Mouse (Mus musculus): ENCODE results near the gene Mecom. TPM values are rescaled to one million over a fixed set of nuclear protein-coding genes. Genes with fewer than 3 reads are reported as not detected.

Gene Mecom
- polyA plus RNA-seq, 1 experiment from 2014 or later: 19.5 TPM

DNA sequence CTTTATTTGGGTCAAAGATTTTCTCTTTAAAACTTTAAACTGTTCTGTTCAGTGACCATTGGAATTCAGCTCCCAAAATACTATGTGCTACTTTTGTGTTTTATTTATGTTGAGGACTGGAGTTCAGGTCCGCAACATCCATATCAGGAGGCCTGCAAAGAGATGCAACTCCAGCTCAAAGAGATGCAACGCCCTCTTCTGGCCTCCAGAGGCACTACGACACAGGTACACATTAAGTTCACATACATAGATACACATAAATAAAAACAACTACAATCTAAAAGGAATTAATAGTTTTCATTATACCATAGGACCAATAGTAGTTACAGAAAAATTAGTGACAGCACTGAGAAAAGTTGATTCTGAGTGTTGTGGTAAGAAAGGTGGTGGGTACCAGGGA, 278.6 kb downstream of the Mecom start:
- Histone ChIP-seq H3K9me3 (ENCODE audit: control insufficient read depth, low read length) (no peaks in the 10 kb centered on the region), H3K4me1 (replicated peaks; ENCODE audit: control insufficient read depth, insufficient read depth, low read length) (no peaks in the 10 kb centered on the region), H3K4me3 (ENCODE audit: low read depth, low read length) (no peak overlapping the region), H3K27ac (ENCODE audit: low read depth, low read length) (no peak overlapping the region), H3K9ac (ENCODE audit: low read length) (no peak overlapping the region), H3K4me2 (ENCODE audit: low read depth, low read length, severe bottlenecking) (no peak overlapping the region), H3K36me3 (ENCODE audit: control insufficient read depth, insufficient read depth, low read length) (no peaks in the 10 kb centered on the region), H3K27me3 (ENCODE audit: control insufficient read depth, insufficient read depth, low read length) (no peaks in the 10 kb centered on the region)
- DNase-seq (ENCODE audit: low spot score) (no peak), ATAC-seq (replicated peaks; ENCODE audit: low FRiP score) (no peak)
- WGBS: 68% methylated on average over 3 of the region's 3 CpGs

DNA sequence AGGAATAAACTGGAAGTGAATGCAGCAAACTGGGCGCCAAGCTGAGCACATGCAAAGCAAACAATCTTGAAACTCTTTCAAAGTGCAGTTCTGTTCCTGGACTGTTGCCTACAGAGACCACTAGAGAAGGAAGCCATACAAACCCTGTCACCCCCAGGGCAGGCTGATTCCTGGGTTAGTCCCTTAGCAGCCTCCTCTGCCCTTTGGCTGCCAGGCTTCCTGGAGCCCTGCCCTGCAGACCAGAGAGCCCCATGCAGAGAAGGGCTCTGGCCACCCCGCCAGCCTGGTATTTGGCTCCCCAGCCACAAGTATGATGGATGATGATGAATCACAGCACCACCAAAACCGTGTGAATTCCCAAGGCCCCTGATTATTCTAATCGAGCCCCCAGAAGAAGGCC, 286.9 kb downstream of the Mecom start:
- 60% methylated on average over 4 of the region's 4 CpGs for WGBS
- Histone ChIP-seq H3K4me1 (replicated peaks; ENCODE audit: control insufficient read depth, insufficient read depth, low read length) (no peaks in the 10 kb centered on the region), H3K27ac (ENCODE audit: low read depth, low read length) (no peak overlapping the region), H3K9me3 (ENCODE audit: control insufficient read depth, low read length) (no peaks in the 10 kb centered on the region), H3K36me3 (ENCODE audit: control insufficient read depth, insufficient read depth, low read length) (no peaks in the 10 kb centered on the region), H3K27me3 (ENCODE audit: control insufficient read depth, insufficient read depth, low read length) (no peaks in the 10 kb centered on the region), H3K4me2 (ENCODE audit: low read depth, low read length, severe bottlenecking) (no peak overlapping the region), H3K9ac (ENCODE audit: low read length) (no peak overlapping the region), H3K4me3 (ENCODE audit: low read depth, low read length) (no peak overlapping the region)
- DNase-seq (ENCODE audit: low spot score) (no peak), ATAC-seq (replicated peaks; ENCODE audit: low FRiP score) (no peak)

DNA sequence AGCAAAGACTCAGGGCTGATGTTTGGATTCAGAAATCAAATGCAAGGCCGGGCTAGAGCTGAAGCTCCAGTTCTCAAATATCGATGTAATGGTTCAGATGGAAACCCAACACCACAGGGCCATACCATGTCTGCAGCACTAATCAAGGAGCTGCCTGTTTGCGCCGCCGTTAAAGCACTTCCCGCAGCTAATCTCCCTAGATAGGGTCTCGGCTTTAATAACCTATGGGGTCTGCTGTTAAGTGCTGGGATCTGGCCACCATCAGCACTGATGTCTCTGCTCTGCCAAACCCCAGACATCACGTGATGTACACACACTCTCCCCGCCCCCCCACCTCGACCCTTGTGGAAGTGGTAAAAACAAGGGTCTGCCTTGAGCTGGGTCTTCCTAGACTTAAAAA, 289.4 kb downstream of the Mecom start:
- Histone ChIP-seq H3K36me3 (ENCODE audit: control insufficient read depth, insufficient read depth, low read length) (no peaks in the 10 kb centered on the region), H3K27me3 (ENCODE audit: control insufficient read depth, insufficient read depth, low read length) (no peaks in the 10 kb centered on the region), H3K9me3 (ENCODE audit: control insufficient read depth, low read length) (no peaks in the 10 kb centered on the region), H3K27ac (ENCODE audit: low read depth, low read length) (no peak overlapping the region), H3K4me3 (ENCODE audit: low read depth, low read length) (no peak overlapping the region), H3K4me1 (replicated peaks; ENCODE audit: control insufficient read depth, insufficient read depth, low read length) (no peaks in the 10 kb centered on the region), H3K9ac (ENCODE audit: low read length) (no peak overlapping the region), H3K4me2 (ENCODE audit: low read depth, low read length, severe bottlenecking) (no peak overlapping the region)
- no peak for DNase-seq (ENCODE audit: low spot score)
- no peak for ATAC-seq (replicated peaks; ENCODE audit: low FRiP score)
- 67% methylated on average over 10 of the region's 10 CpGs for WGBS

DNA sequence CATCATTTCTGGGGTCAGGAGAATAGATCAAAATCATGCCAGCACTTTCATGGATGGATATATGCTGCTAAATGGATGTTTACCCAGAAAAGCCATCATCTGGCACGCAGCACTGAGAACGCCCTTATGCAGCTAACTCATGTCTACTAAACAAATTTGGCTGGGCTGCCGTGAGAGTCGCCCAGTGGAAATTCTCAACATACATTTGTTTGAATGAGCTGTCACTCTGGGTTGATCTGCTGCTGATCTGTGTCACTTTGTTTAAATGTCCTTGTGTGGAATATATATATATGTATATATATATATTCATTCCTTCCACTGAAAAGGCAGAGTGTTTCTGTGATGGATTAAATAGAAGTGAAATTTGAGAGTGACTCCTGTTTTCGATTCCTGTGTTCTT, 290.0 kb downstream of the Mecom start:
- Histone ChIP-seq H3K36me3 (ENCODE audit: control insufficient read depth, insufficient read depth, low read length) (no peaks in the 10 kb centered on the region), H3K9me3 (ENCODE audit: control insufficient read depth, low read length) (no peaks in the 10 kb centered on the region), H3K27me3 (ENCODE audit: control insufficient read depth, insufficient read depth, low read length) (no peaks in the 10 kb centered on the region), H3K27ac (ENCODE audit: low read depth, low read length) (no peak overlapping the region), H3K9ac (ENCODE audit: low read length) (no peak overlapping the region), H3K4me1 (replicated peaks; ENCODE audit: control insufficient read depth, insufficient read depth, low read length) (no peaks in the 10 kb centered on the region), H3K4me3 (ENCODE audit: low read depth, low read length) (no peak overlapping the region), H3K4me2 (ENCODE audit: low read depth, low read length, severe bottlenecking) (no peak overlapping the region)
- no peak for DNase-seq (ENCODE audit: low spot score)
- ATAC-seq (replicated peaks; ENCODE audit: low FRiP score): no peak
- 78% methylated on average over 5 of the region's 5 CpGs for WGBS

DNA sequence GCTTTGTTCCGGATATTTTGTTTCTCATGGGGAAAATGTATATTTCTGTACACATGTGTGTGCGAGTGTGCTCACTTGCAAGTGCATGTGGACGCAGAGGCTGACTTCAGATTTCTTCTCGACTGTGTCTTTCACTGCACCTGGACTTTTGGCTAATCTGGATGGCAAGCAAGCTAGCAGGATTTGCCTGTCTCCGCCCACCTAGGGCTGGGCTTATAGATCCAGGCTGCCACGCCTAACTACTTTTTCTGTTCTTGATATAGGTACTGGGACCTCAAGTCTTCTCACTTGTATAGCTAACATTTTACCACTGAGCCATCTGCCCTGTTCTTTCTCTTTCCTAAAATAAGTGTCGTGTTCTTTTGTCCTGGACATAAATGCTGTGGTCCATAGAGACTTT, 290.9 kb downstream of the Mecom start:
- no peaks in the 10 kb centered on the region for H3K27me3 ChIP-seq (ENCODE audit: control insufficient read depth, insufficient read depth, low read length)
- H3K27ac ChIP-seq (ENCODE audit: low read depth, low read length): no peak overlapping the region
- no peak overlapping the region for H3K4me2 ChIP-seq (ENCODE audit: low read depth, low read length, severe bottlenecking)
- H3K9ac ChIP-seq (ENCODE audit: low read length): no peak overlapping the region
- no peaks in the 10 kb centered on the region for H3K9me3 ChIP-seq (ENCODE audit: control insufficient read depth, low read length)
- no peaks in the 10 kb centered on the region for H3K36me3 ChIP-seq (ENCODE audit: control insufficient read depth, insufficient read depth, low read length)
- ATAC-seq (replicated peaks; ENCODE audit: low FRiP score): no peak
- DNase-seq (ENCODE audit: low spot score): no peak
- 72% methylated on average over 7 of the region's 7 CpGs for WGBS
- no peaks in the 10 kb centered on the region for H3K4me1 ChIP-seq (replicated peaks; ENCODE audit: control insufficient read depth, insufficient read depth, low read length)
- no peak overlapping the region for H3K4me3 ChIP-seq (ENCODE audit: low read depth, low read length)

DNA sequence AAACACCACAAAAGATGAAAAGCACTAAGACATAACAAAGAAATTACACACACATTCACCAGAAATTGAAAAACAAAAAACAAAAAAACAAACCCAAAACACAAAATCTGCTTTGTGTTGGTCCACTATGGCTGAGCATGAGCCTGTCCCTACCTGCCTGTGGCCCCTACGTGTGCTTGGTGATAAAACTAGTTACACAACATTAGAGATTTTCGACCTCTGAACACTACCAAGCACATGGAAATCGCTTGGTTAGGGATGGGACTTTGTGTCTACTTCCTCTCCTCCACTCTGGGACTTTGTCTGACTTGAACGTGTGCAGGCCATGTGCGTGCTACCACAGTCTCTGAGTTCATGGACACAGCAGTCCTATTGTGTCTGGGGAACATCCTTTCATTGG, 292.0 kb downstream of the Mecom start:
- H3K9ac ChIP-seq (ENCODE audit: low read length): no peak overlapping the region
- H3K36me3 ChIP-seq (ENCODE audit: control insufficient read depth, insufficient read depth, low read length): no peaks in the 10 kb centered on the region
- H3K4me1 ChIP-seq (replicated peaks; ENCODE audit: control insufficient read depth, insufficient read depth, low read length): no peaks in the 10 kb centered on the region
- H3K4me2 ChIP-seq (ENCODE audit: low read depth, low read length, severe bottlenecking): no peak overlapping the region
- DNase-seq (ENCODE audit: low spot score) (no peak), ATAC-seq (replicated peaks; ENCODE audit: low FRiP score) (no peak)
- WGBS: 91% methylated on average over 5 of the region's 5 CpGs
- no peak overlapping the region for H3K27ac ChIP-seq (ENCODE audit: low read depth, low read length)
- no peaks in the 10 kb centered on the region for H3K9me3 ChIP-seq (ENCODE audit: control insufficient read depth, low read length)
- H3K27me3 ChIP-seq (ENCODE audit: control insufficient read depth, insufficient read depth, low read length): no peaks in the 10 kb centered on the region
- H3K4me3 ChIP-seq (ENCODE audit: low read depth, low read length): no peak overlapping the region

DNA sequence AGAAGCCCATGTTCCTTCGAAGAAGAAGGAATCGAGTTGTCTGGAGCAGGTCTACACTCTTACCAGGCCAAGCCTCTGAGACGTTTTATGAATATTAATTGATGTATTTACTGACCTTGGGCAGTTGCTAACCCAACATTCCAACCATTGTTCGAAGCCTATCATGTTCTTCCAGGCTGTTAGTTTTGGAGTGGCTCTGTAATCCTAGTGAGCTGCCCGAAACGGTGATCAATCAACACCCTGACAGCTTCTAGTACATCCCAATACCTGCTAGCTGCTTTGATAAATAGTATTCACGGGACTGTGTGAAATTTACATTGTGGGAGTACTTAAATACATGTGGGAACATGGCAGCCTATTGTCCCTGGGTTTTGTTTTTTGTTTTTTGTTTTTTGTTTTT, 293.4 kb downstream of the Mecom start:
- no peak for ATAC-seq (replicated peaks; ENCODE audit: low FRiP score)
- no peak for DNase-seq (ENCODE audit: low spot score)
- Histone ChIP-seq H3K27ac (ENCODE audit: low read depth, low read length) (no peak overlapping the region), H3K9ac (ENCODE audit: low read length) (no peak overlapping the region), H3K36me3 (ENCODE audit: control insufficient read depth, insufficient read depth, low read length) (no peaks in the 10 kb centered on the region), H3K4me1 (replicated peaks; ENCODE audit: control insufficient read depth, insufficient read depth, low read length) (no peaks in the 10 kb centered on the region), H3K4me3 (ENCODE audit: low read depth, low read length) (no peak overlapping the region), H3K9me3 (ENCODE audit: control insufficient read depth, low read length) (no peaks in the 10 kb centered on the region), H3K27me3 (ENCODE audit: control insufficient read depth, insufficient read depth, low read length) (no peaks in the 10 kb centered on the region), H3K4me2 (ENCODE audit: low read depth, low read length, severe bottlenecking) (no peak overlapping the region)
- WGBS: 71% methylated on average over 7 of the region's 7 CpGs

DNA sequence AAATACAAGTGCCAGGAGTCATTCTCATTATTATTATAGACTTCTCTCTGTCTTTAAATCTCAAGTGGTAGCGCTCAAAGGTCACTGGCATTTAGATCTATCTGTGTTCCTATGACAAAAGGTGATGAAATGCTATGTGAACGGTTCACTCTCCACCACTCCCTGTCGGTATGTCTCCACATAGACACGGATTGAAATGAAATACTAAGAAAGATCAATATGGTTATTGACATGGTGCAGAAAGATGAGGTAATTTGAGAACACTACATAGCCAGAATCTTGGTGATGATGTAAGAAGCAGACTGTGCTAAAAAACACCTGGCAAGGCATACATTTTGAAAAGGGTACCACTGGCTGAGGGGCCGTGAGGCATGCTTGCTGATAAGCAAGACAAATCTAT, 294.1 kb downstream of the Mecom start:
- Histone ChIP-seq H3K27me3 (ENCODE audit: control insufficient read depth, insufficient read depth, low read length) (no peaks in the 10 kb centered on the region), H3K9ac (ENCODE audit: low read length) (no peak overlapping the region), H3K4me1 (replicated peaks; ENCODE audit: control insufficient read depth, insufficient read depth, low read length) (no peaks in the 10 kb centered on the region), H3K27ac (ENCODE audit: low read depth, low read length) (no peak overlapping the region), H3K4me3 (ENCODE audit: low read depth, low read length) (no peak overlapping the region), H3K9me3 (ENCODE audit: control insufficient read depth, low read length) (no peaks in the 10 kb centered on the region), H3K4me2 (ENCODE audit: low read depth, low read length, severe bottlenecking) (no peak overlapping the region), H3K36me3 (ENCODE audit: control insufficient read depth, insufficient read depth, low read length) (no peaks in the 10 kb centered on the region)
- ATAC-seq (replicated peaks; ENCODE audit: low FRiP score) (no peak), DNase-seq (ENCODE audit: low spot score) (no peak)
- 90% methylated on average over 5 of the region's 5 CpGs for WGBS

DNA sequence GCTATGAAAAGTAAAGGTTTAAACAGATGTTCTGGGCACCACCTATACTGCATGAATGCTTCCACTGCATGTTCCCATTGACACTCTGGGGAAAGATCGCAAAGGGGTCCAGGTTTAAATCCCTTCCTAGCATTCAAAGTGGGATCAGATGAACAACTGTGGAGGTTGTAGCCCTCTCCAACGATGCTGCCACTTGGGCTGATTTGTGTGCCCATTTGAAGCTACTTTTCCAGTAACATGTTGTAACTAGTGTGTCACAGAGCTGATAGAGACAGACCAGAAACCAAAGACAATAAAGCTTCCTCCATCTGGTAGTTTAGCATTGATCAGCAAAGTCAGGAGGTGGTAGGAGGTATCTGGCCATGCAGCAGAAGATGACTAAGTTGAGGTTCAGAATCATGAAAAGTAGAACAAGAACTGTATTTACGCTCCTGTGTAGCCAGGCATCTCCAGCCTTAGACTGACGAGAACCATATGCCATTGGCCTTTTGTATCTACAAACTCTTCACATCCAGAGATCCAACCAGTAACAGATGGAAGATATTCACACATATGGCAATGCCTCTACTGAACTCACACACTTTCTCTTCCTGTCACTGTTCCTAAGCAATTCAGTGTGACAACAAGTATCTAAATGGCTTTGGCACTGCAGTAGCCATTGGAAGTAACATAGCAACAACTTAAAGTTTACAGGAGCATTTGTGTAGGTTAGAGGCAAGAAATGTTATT, 299.0 kb downstream of the Mecom start:
- no peak for DNase-seq (ENCODE audit: low spot score)
- WGBS: 91% methylated on average over 4 of the region's 4 CpGs

More for the DNA sequence above, 299.0 kb downstream of the Mecom start:
- Histone ChIP-seq H3K27me3 (ENCODE audit: control insufficient read depth, insufficient read depth, low read length) (no peaks in the 10 kb centered on the region), H3K4me1 (replicated peaks; ENCODE audit: control insufficient read depth, insufficient read depth, low read length) (no peaks in the 10 kb centered on the region), H3K4me3 (ENCODE audit: low read depth, low read length) (no peak overlapping the region), H3K36me3 (ENCODE audit: control insufficient read depth, insufficient read depth, low read length) (no peaks in the 10 kb centered on the region), H3K9ac (ENCODE audit: low read length) (no peak overlapping the region), H3K27ac (ENCODE audit: low read depth, low read length) (no peak overlapping the region), H3K4me2 (ENCODE audit: low read depth, low read length, severe bottlenecking) (no peak overlapping the region), H3K9me3 (ENCODE audit: control insufficient read depth, low read length) (no peaks in the 10 kb centered on the region)
- no peak for ATAC-seq (replicated peaks; ENCODE audit: low FRiP score)
